Mouse (Mus musculus) retina, adult 2 months (tissue): ENCODE data around the gene Baiap2.

ENCODE experiments used
- DNase-seq: peaks from one replicate; pipeline ENCODE4 v3.0.0-alpha.2; 2012; ENCODE audit warnings: low read depth, low spot score

Gene Baiap2

GRCm38 (mm10) chr11:119947426-119947825 lies 4.9 kb downstream of the Baiap2 start:
- no peak for DNase-seq

GRCm38 (mm10) chr11:119947897-119948296 lies 5.3 kb downstream of the Baiap2 start:
- no peak for DNase-seq

- no peak for DNase-seq
These were observed 5.7 kb downstream of the Baiap2 start for GRCm38 (mm10) chr11:119948305-119948704.

DNA sequence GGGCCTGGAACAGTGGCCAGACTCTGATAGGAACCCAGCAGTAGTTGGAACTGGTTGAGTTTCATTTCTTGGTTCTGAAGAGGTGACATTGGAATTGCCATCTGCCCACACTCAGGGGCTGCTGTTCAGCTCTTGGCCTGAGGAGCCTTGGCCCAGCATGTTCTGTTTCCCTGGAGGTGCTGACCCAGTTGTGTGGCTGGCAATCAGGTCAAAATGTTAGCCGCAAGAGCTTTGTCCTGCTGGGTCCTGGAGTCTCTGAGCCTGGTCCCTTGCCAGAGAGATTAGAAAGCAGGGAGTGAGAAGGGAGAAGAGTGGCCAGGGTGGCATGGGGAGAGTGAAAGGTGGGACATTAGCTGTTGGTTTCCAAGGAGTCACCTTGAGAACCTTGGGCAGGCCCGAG lies 6.2 kb downstream of the Baiap2 start:
- no peak for DNase-seq

GRCm38 (mm10) chr11:119950535-119950934 lies 8.0 kb downstream of the Baiap2 start:
- no peak for DNase-seq

DNA sequence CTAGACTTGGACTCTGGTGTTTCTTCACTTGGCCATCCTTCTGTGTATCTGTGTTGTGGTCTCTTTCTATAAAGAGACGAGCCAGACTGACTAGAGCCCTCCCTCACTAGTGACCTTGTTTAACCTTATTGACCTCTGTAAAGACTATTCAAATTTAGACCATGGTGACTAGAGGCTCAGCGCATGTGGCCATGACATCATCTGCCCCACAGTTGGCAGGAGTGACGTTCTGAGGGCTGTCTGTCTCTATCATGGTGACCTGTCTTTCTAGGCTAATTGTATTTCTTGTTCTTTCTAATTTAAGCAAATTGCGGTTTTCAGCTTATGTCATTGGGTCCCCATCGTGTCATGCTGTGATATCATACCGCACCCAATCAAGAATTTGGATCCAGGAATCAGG lies 8.8 kb downstream of the Baiap2 start:
- no peak for DNase-seq

GRCm38 (mm10) chr11:119952429-119953224 lies 10.1 kb downstream of the Baiap2 start:
- DNase-seq: no peak

GRCm38 (mm10) chr11:119954233-119954632 lies 11.7 kb downstream of the Baiap2 start:
- DNase-seq: no peak

GRCm38 (mm10) chr11:119954749-119955337 lies 12.3 kb downstream of the Baiap2 start:
- no peak for DNase-seq

DNA sequence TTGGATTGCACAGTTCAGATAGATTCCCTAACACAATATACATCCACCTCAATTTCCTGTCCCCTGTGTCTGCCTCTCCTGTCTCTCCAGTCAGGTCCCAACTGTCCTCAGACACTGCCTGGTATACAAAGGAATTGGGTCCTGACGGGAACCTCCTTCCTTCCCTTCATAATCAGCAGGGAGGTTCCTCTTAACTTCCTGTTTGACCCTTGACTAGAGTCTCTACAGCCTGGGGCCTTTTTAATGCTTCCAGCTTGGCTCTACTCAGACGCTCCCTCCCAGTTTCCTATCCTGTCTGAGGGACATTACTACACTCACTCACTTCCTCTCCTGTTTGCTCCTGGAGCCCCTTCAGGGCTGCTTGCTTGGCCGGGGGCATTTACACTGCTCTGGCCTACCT lies 12.9 kb downstream of the Baiap2 start:
- DNase-seq: no peak

GRCm38 (mm10) chr11:119956590-119956989 lies 14.0 kb downstream of the Baiap2 start:
- DNase-seq: no peak

GRCm38 (mm10) chr11:119958856-119959255 lies 16.3 kb downstream of the Baiap2 start:
- no peak for DNase-seq

DNA sequence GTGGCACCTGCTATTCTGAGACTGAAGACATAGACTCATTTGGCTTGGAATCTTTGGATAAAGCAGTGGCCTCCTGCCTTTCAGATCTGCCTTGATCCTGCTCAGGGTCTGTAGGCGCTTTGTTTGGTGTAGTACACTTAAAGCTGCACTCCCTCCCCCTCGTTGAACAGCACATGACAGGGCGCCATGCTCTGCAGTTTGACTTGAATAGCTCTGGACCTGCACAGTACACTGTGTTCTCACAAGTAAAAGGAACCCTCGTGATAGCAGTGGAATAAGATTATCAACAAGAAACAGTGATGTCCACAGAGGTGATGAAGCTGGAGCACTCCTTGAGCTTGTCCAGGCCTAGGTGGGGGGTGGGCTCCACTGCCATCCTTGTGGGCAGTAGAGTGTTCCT lies 17.2 kb downstream of the Baiap2 start:
- no peak for DNase-seq

- DNase-seq: no peak
These were observed 18.1 kb downstream of the Baiap2 start for GRCm38 (mm10) chr11:119960671-119961070.

- no peak for DNase-seq
These were observed 18.9 kb downstream of the Baiap2 start for GRCm38 (mm10) chr11:119961511-119961910.

- no peak for DNase-seq
These were observed 22.5 kb downstream of the Baiap2 start for GRCm38 (mm10) chr11:119965053-119965452.

DNA sequence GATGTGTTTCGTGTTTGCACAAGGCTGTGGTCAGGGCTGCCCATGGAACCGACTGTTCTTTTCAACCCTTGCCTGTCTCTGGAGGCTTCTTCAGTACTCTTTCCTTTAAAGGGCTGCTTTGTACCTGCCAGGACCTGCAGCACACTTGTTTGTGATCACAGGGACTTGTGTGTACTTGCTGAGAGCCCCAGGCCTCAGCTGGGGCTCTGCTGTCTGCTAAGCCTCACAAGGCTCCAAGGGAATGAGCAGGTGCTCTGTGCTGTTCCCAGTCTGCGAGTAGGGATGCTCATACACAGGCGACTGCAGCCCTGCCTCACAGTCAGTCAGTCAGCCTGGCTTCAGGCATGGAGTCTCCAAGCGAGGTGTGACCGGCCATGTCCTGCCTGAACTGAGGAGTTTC lies 23.7 kb downstream of the Baiap2 start:
- no peak for DNase-seq

DNA sequence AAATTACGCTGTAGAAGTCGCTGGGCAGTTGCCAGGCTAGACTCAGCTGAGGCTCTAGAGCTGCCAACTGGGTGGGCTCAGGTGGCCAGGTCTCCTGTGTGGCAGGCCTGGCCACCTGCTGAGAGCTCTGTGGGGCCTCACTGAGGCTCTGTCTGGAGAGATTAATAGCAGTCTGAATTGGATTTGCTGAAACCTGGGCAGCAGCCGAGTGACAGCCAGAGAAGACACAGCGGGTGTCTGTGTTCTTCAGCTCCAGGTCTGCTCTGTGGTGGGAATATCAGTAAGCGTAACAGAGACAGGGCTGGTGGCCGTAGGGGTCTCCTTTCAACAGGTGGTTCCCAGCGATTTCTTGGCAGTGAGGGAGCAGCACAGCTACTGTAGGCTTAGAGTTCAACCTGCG lies 24.8 kb downstream of the Baiap2 start:
- DNase-seq: no peak

DNA sequence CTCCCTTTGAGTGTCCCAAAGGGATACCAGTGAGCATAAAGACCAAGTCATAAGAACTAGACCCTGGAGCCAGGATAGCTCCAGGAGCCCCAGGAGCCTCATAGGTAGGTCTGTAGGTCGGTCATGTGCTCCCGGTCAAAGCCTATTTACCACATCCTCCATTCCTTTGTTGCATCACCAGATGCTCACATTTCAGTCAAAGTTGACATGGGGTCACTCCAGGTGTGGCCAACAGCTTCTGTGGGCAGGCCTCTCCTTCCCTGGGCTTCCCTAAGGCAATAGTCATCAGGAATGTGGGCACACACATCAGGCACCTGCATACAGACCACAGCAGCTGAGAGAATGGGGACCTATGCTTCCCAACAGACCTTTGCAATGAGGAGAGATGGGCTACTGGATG lies 25.3 kb downstream of the Baiap2 start:
- DNase-seq: no peak

DNA sequence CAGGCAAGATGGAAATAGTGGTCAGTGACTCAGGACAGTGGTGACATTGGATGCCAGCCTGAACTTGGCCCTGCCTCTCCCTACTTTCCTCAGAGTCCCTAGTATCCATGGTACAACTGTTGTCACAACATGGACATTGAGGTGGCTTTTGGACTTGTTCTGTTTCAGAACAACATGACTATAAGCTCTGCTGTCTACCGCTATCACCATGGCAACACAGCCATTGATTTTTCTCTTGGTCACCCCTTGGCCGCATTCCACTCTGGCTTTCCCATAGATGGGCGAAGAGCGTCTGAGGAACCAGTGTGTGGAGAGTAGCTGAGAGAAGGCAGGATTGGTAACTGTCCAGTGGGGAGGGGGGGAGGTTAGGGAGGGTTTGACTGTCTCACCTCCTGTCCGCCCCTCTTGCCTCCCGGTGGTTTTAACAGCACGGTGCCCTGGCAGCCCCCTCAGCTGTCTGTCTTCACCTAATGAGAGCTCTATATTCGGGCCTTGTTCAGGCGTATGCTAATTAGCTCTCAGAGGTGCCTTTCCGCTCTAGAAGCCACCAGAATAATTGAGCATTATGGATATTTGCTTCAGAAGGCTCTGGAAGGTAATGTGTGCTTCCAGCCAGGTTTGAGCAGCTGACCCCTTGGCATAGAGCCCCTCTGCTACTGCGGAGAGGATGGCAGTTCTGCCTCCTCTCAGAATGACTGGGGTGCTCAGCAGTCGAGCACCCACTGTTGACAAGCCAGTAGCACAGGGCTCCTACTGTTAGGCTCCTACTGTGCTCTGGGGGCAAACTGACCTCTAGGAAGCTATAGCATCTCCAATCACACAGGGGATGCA lies 27.7 kb downstream of the Baiap2 start:
- no peak for DNase-seq

DNA sequence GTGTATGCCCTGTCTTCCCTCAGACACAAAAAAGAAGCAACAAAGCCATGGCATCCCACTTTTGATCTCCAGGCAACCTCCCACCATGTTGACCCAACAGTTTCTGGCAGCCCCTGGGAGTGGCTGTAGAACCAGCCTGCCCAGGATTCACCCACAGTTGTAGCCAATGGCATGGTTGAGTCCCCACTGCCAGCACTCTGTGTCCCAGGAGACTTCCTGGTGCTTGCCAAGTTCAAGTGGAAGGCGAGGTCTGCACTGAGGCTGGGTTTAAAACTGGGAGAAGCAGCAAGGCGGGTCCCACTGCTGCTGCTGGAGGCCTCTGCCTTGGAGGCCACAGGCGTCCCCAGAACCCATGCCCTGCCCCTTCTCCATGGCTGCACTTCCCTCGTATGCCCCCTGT lies 31.2 kb downstream of the Baiap2 start:
- DNase-seq: no peak

- no peak for DNase-seq
These were observed 33.4 kb downstream of the Baiap2 start for GRCm38 (mm10) chr11:119975739-119976501.
